Mouse (Mus musculus): ENCODE data around the gene C2cd3.

DNA sequence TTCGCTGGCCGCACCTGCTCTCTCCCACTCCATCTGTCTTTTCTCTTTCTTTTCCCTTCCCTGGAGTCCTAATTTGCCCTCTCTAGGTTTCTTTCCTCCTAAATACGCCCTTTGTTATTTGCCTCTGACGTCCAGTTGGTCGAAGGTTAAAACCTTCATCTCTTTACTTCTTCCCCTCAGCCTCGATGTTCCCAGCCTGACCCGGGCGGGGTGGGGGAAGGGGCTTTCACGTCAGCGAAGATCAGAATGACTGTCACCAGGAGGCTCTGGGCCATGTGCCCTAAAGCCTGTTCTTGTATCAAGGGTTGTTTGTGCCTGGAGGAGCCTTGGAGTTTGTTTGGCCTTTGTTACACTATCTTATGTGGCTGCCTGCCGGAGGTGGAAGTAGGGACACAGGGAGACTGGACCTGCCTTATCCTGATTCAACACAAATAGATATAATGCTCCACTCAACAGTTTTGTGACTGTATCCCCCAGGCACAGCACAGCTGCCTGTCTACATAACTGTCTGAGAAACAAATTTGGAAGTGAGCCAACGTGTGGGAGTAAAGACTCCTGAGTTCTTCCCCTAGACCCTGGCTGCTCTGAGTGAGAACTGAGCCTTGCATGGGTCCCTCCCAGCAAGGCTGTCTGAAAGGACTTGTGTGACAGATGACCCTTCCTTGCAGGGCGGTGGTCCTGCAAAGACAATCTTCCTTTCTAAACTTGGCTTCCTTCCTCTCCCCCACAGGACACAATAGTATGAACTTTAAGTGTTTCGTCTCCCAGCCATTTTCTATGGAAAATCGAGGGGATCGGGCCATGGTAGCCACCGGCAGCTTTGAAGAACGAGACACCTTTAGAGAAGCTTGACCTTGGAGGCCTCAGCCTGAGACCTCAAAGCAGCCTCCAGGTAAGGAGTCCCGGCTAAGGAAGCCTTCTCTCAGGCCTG lies 121.7 kb downstream of the C2cd3 start:
- TF ChIP-seq CTCF (IDR thresholded peaks at IDR 0.05; ENCODE audit: control insufficient read depth, insufficient read depth, low read length) (no peak), POLR2A (IDR thresholded peaks at IDR 0.05; ENCODE audit: borderline replicate concordance, control insufficient read depth, low read depth, low read length) (no peak)
